Mouse (Mus musculus) embryonic facial prominence, embryonic 13.5 days (tissue): ENCODE results near the gene Hist1h3a. TPM values are rescaled to one million over a fixed set of nuclear protein-coding genes. Genes with fewer than 3 reads are reported as not detected.
A peak's percentile ranks its signal among the peaks of the same experiment; 100 is the strongest.
"Not testable (repeated sequence)": the region's sequence is repeated elsewhere in the genome, so short reads cannot be mapped to it uniquely, and the experiment has no call there.

ENCODE experiments used
- ATAC-seq: fragments of 200-750 bp; cut with Nextera tagmentation; 2 replicates; pipeline ENCODE4 v1.8.0; 2017; ENCODE audit warnings: low read depth; ENCODE audit not compliant: insufficient number of reproducible peaks, insufficient read depth, low FRiP score, low TSS enrichment
- H3K27ac ChIP-seq: fragments of 300-500 bp; sonication (generic); 2 replicates; pipeline ENCODE4 v1.5.1; 2015; ENCODE audit warnings: moderate library complexity, mild to moderate bottlenecking, inconsistent platforms
- H3K27me3 ChIP-seq: fragments of 300-500 bp; sonication (generic); 2 replicates; pipeline ENCODE4 v1.6.1; 2015; ENCODE audit warnings: mild to moderate bottlenecking, inconsistent platforms
- H3K36me3 ChIP-seq: fragments of 300-500 bp; sonication (generic); 2 replicates; pipeline ENCODE4 v1.6.1; 2015; ENCODE audit warnings: mild to moderate bottlenecking, inconsistent platforms
- H3K4me1 ChIP-seq: fragments of 300-500 bp; sonication (generic); 2 replicates; pipeline ENCODE4 v1.6.1; 2015; ENCODE audit warnings: inconsistent platforms
- H3K4me2 ChIP-seq: fragments of 300-500 bp; sonication (generic); 2 replicates; pipeline ENCODE4 v1.6.1; 2015; ENCODE audit warnings: moderate library complexity, mild to moderate bottlenecking, inconsistent platforms
- H3K4me3 ChIP-seq: fragments of 300-500 bp; sonication (generic); 2 replicates; pipeline ENCODE4 v1.5.1; 2015; ENCODE audit warnings: mild to moderate bottlenecking, inconsistent platforms
- H3K9ac ChIP-seq: fragments of 300-500 bp; sonication (generic); 2 replicates; pipeline ENCODE4 v1.6.1; 2015; ENCODE audit warnings: mild to moderate bottlenecking, inconsistent platforms
- H3K9me3 ChIP-seq: fragments of 300-500 bp; sonication (generic); 2 replicates; pipeline ENCODE4 v1.6.1; 2016; ENCODE audit warnings: inconsistent platforms
- WGBS: fragments of 180-500 bp; shearing (Covaris S2); methylation state at CpG from one replicate; pipeline ENCODE4 v1.1.7; 2015; ENCODE audit warnings: mixed read lengths; 5-methylcytosine and 5-hydroxymethylcytosine counted together
- polyA plus RNA-seq: library from polyadenylated mRNA; unstranded; fragments of >200 nt; fragmentation: Nextera tagmentation; extraction: Ambion mirVana; gene quantifications from 2 replicates; pipeline ENCODE4 v1.2.1, GENCODE M21; 2015

Gene Hist1h3a
- polyA plus RNA-seq, 1 experiment from 2014 or later, result 8.6 TPM

DNA sequence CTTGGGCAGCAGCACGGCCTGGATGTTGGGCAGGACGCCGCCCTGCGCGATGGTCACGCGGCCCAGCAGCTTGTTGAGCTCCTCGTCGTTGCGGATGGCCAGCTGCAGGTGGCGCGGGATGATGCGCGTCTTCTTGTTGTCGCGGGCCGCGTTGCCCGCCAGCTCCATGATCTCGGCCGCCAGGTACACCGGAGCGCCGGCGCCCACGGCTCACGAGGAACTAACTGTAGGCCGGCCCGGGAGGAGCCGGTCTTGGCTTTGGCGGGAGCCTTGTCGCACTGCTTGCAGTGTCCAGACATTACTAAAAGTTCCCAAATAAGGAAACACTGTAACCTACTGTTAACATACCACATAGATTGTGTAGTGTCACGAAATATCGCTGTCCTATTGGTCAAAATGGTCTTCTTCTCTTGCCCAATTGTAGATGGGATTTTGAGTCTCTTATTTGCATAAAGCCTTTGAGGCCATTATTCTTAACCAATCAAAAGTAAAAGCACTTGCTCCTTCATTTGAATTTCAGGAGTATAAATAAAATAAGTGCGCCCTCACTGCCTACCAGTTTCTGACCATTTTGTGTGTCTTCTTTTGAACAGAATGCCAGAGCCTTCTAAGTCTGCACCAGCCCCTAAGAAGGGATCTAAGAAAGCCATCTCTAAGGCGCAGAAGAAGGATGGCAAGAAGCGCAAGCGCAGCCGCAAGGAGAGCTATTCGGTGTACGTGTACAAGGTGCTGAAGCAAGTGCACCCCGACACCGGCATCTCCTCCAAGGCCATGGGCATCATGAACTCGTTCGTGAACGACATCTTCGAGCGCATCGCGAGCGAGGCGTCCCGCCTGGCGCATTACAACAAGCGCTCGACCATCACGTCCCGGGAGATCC is 15.7 kb downstream of the Hist1h3a start, which contains the start of gene Hist1h2bb:
Gene Hist1h2bb, plus strand, starts transcription at position 534 of the 880 bp plus-strand sequence.
- H3K9me3 ChIP-seq, H3K36me3 ChIP-seq, H3K27me3 ChIP-seq: not testable (repeated sequence)
- Histone ChIP-seq H3K4me2 (peak within 1 kb of the TSS; percentile 73), H3K4me3 (peak within 1 kb of the TSS; percentile 48), H3K9ac (peak within 1 kb of the TSS; percentile 75), H3K4me1 (peaks cover 28% of the 10 kb centered on the region), H3K27ac (peak within 1 kb of the TSS; percentile 99)
- ATAC-seq, result peak; percentile 93
- WGBS, result under 1% methylated on average over 44 of the region's 58 CpGs

DNA sequence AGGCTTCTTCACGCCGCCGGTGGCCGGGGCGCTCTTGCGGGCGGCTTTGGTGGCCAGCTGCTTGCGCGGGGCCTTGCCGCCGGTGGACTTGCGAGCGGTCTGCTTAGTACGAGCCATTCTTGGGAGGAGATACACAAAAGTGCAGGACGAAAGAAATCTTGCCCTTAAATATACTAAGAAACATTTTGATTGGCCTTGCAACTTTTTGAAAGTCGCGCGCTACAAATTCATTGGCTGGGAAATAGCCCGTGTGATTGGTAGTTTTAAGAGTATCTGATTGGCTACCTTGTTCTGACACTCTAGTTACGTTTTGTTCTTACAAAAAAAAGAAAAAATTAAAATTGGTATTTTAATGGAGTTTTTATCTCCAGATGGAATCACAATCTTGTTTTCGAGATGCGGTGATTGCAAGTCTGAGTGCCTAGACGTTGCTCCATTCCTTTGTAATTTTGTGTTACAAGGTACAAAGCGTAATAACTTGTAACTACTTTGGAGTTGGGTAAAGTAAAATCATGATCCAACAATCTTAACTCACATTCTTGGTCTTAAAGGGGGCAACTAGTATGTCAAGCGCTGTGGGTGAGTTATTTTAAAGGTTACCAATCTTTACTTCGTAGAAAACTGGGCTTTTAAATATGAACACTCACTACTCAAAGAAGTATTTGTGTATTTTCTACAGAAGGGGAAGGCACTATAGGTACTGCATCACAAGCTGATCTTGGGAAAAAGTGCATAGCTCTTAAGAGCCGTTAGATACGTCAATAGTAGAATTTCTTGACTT is 16.6 kb downstream of the Hist1h3a start, which contains the start of gene Hist1h3c:
Gene Hist1h3c, minus strand, starts transcription at position 222 of the 781 bp plus-strand sequence.
- Histone ChIP-seq H3K36me3 (no peaks in the 10 kb centered on the region), H3K4me3 (peak within 1 kb of the TSS; percentile 48), H3K27ac (peak within 1 kb of the TSS; percentile 99), H3K9ac (peak within 1 kb of the TSS; percentile 75), H3K4me2 (peak within 1 kb of the TSS; percentile 73), H3K9me3 (no peaks in the 10 kb centered on the region), H3K27me3 (no peaks in the 10 kb centered on the region), H3K4me1 (peaks cover 28% of the 10 kb centered on the region)
- WGBS, result under 1% methylated on average over 25 of the region's 28 CpGs
- ATAC-seq, result peak; percentile 50; the same call in 1 of the 2 replicates

GRCm38 (mm10) chr13:23744421-23745380 is 17.5 kb downstream of the Hist1h3a start:
- peaks cover 28% of the 10 kb centered on the region for H3K4me1 ChIP-seq
- H3K27ac ChIP-seq, result peak overlapping the region; percentile 99
- no peaks in the 10 kb centered on the region for H3K36me3 ChIP-seq
- H3K4me3 ChIP-seq, result peak overlapping the region; percentile 48
- H3K9ac ChIP-seq, result peak overlapping the region; percentile 71
- H3K4me2 ChIP-seq, result peak overlapping the region; percentile 73
- WGBS, result under 1% methylated on average over 16 of the region's 36 CpGs
- no peaks in the 10 kb centered on the region for H3K9me3 ChIP-seq
- H3K27me3 ChIP-seq, result no peaks in the 10 kb centered on the region
- ATAC-seq, result no peak

DNA sequence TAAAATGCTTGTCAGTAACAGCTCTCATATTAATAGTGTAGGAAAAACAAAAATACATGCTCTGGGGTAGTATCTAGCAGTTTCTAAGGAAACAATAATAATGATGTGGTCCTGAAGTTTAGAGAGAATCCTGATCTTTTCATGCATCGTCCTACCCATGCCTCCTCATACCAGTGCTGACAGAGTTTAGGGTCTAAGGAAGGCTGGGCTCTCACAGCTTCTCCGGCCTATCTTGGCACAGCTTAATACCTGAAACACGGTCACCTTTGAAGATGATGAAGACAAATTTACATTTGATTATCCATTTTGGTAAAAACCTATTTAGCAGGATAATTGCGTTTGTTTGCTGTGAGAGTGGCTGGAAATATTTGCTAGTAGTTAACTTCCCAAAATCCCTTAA is 18.2 kb downstream of the Hist1h3a start:
- WGBS, result 37% methylated on average over 4 of the region's 4 CpGs
- Histone ChIP-seq H3K9ac (peak overlapping the region; percentile 57; the same call in 1 of the 2 replicates), H3K4me3 (peak overlapping the region; percentile 48), H3K9me3 (no peaks in the 10 kb centered on the region), H3K36me3 (no peaks in the 10 kb centered on the region), H3K4me1 (peaks cover 28% of the 10 kb centered on the region), H3K4me2 (peak overlapping the region; percentile 73), H3K27me3 (no peaks in the 10 kb centered on the region), H3K27ac (peak overlapping the region; percentile 99)
- no peak for ATAC-seq

DNA sequence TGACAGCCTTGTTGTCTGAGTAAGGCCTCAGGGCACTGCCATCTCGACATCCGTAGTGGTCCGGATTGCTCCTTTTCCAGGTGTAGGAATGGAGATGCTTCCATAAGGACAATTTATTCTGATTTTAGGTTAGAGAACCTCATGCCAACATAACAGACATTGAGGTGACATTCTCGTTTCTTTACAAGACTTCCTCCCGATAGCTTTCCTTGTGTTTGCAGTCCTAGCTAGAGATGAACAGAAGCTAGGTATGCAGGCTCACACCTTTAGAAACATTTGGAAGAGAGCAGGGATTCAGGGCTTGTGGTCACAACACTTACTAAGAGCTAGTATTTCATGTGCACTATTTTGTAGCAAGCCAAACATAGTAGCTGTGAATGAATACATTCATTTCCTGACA is 19.0 kb downstream of the Hist1h3a start:
- Histone ChIP-seq H3K4me1 (peaks cover 23% of the 10 kb centered on the region), H3K4me2 (no peak overlapping the region; the same call in 1 of the 2 replicates), H3K4me3 (no peak overlapping the region), H3K36me3 (no peaks in the 10 kb centered on the region), H3K27ac (peak overlapping the region; percentile 22; the same call in 1 of the 2 replicates), H3K9me3 (no peaks in the 10 kb centered on the region), H3K27me3 (no peaks in the 10 kb centered on the region), H3K9ac (no peak overlapping the region)
- no peak for ATAC-seq
- 70% methylated on average over 5 of the region's 5 CpGs for WGBS

DNA sequence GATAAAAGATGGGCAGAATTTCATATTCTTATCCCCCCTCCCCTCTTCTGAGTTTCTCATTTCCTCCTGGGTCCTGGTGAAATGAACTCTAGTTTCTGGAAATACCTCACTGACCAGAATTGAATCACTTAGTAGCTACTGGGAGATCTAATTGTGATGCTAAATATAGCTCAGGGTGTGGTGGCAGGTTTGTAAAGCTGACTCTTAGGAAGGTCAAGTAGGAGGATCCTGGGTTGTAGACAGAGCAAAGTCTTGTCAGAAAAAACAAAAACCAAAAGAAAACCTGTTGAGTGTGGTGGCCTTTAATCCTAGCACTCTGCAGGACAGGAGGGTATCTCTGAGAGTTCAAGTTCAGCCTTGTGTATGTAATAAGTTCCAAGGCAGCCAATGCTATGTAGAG is 20.2 kb downstream of the Hist1h3a start:
- no peak overlapping the region for H3K4me2 ChIP-seq
- no peak overlapping the region for H3K9ac ChIP-seq
- no peak for ATAC-seq
- no peak overlapping the region for H3K4me3 ChIP-seq
- no peaks in the 10 kb centered on the region for H3K36me3 ChIP-seq
- no peaks in the 10 kb centered on the region for H3K27me3 ChIP-seq
- peaks cover 18% of the 10 kb centered on the region for H3K4me1 ChIP-seq
- no peak overlapping the region for H3K27ac ChIP-seq
- H3K9me3 ChIP-seq, result no peaks in the 10 kb centered on the region

- Histone ChIP-seq H3K9ac (no peak overlapping the region), H3K4me1 (peaks cover 17% of the 10 kb centered on the region), H3K4me2 (peak overlapping the region; percentile 97), H3K36me3 (no peaks in the 10 kb centered on the region), H3K4me3 (peak overlapping the region; percentile 65; the same call in 1 of the 2 replicates), H3K9me3 (no peaks in the 10 kb centered on the region), H3K27me3 (no peaks in the 10 kb centered on the region), H3K27ac (peak overlapping the region; percentile 99)
- WGBS, result 47% methylated on average over 5 of the region's 5 CpGs
- ATAC-seq, result no peak
Observed at GRCm38 (mm10) chr13:23740910-23741309, 21.3 kb downstream of the Hist1h3a start.

DNA sequence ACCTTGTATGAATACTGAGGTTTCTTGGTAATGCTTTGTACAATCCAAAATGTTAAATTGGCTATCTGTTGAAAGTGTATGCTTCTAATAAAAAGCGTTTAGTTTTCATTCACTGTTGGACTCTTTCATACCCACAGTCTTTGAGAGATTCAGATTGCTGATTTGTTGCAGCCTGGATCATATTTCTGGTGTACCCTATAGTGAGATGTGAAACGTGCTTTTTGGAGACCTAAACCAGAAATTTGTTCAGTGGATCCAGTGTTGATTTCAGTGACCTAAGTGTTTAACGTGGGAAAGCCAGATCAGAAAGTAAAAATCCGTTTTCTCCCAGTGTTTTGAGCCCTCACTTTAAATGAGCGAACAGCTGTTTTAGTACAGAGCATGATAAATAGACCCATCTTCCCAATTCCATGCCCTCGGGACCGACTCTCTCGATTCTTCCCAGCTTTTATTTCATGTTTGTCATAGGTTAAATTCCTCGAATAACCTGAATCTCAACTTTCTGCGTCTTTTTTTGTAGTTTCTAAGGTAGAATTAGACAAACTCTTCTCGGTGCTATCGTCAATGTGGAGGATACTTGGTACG is 21.8 kb downstream of the Hist1h3a start:
- Histone ChIP-seq H3K27ac (peak overlapping the region; percentile 99), H3K4me2 (peak overlapping the region; percentile 97), H3K36me3 (no peaks in the 10 kb centered on the region), H3K27me3 (no peaks in the 10 kb centered on the region), H3K4me3 (peak overlapping the region; percentile 65), H3K9me3 (no peaks in the 10 kb centered on the region), H3K9ac (peak overlapping the region; percentile 89), H3K4me1 (peaks cover 17% of the 10 kb centered on the region)
- 25% methylated on average over 13 of the region's 13 CpGs for WGBS
- no peak for ATAC-seq

GRCm38 (mm10) chr13:23739922-23740252 is 22.3 kb downstream of the Hist1h3a start:
- H3K4me1 ChIP-seq, result peaks cover 17% of the 10 kb centered on the region
- H3K9me3 ChIP-seq, result no peaks in the 10 kb centered on the region
- H3K4me3 ChIP-seq, result peak overlapping the region; percentile 65
- H3K4me2 ChIP-seq, result peak overlapping the region; percentile 97
- H3K36me3 ChIP-seq, result no peaks in the 10 kb centered on the region
- peak overlapping the region; percentile 89 for H3K9ac ChIP-seq
- no peak; the same call in 1 of the 2 replicates for ATAC-seq
- 1% methylated on average over 14 of the region's 14 CpGs for WGBS
- no peaks in the 10 kb centered on the region for H3K27me3 ChIP-seq
- peak overlapping the region; percentile 99 for H3K27ac ChIP-seq

- H3K27ac ChIP-seq, result peak overlapping the region; percentile 99
- H3K9me3 ChIP-seq, result no peaks in the 10 kb centered on the region
- no peaks in the 10 kb centered on the region for H3K36me3 ChIP-seq
- WGBS, result under 1% methylated on average over 39 of the region's 39 CpGs
- peak overlapping the region; percentile 89 for H3K9ac ChIP-seq
- peaks cover 13% of the 10 kb centered on the region for H3K4me1 ChIP-seq
- no peaks in the 10 kb centered on the region for H3K27me3 ChIP-seq
- H3K4me3 ChIP-seq, result peak overlapping the region; percentile 65
- peak overlapping the region; percentile 97 for H3K4me2 ChIP-seq
- peak; percentile 84 for ATAC-seq
Observed at GRCm38 (mm10) chr13:23739069-23739921, 22.9 kb downstream of the Hist1h3a start.
